In genomic region chr1:66361799-66362198, GRCm38 (mm10) we compare ENCODE assay signal across 27 mouse cellular contexts.
A peak's percentile ranks its signal among the peaks of the same experiment; 100 is the strongest.
DNase-seq lines count a peak whose midpoint lies in the region; ATAC-seq and TF ChIP-seq lines count a peak whose summit lies in the region.
"Had no signal": no experiment of that assay in that cellular context is flagged by ENCODE, and none has a peak within 500 bp of the region (broad histone marks: within the 10 kb centered on the region; RNA-seq: fewer than 3 reads in every experiment).

No protein-coding gene starts in this region.

- no peaks in the 10 kb centered on the region for H3K9me3 ChIP-seq in lung, embryonic 15.5 days
- H3K9me3 ChIP-seq in lung, postnatal 0 days (ENCODE audit: low read length), result no peaks in the 10 kb centered on the region
- H3K9me3 ChIP-seq: embryonic facial prominence, embryonic 13.5 days; embryonic facial prominence, embryonic 15.5 days; forebrain, embryonic 10.5 days; forebrain, embryonic 12.5 days; G1E had no signal

- H3K4me3 ChIP-seq in layer of hippocampus, adult 2 months, result no peak overlapping the region
- no peak overlapping the region for H3K4me3 ChIP-seq in lung, embryonic 15.5 days
- no peak overlapping the region for H3K4me3 ChIP-seq in lung, postnatal 0 days (ENCODE audit: low read depth, low read length)
- no peak overlapping the region for H3K4me3 ChIP-seq in lung, adult 2 months (replicated peaks; ENCODE audit: extremely low read depth, low read depth, low read length)
- H3K4me3 ChIP-seq: embryonic facial prominence, embryonic 13.5 days; embryonic facial prominence, embryonic 15.5 days; erythroblast, embryonic 14.5 days; forebrain, embryonic 10.5 days; forebrain, embryonic 12.5 days had no signal

- DNase-seq in layer of hippocampus, adult 2 months (ENCODE audit: low spot score in 2 of 2), result no peak
- no peak for DNase-seq in layer of hippocampus, adult 11-12 months (ENCODE audit: low spot score)
- DNase-seq in lung, postnatal 4 days, result no peak
- peak; percentile 33 for DNase-seq in lung, postnatal 0 days (ENCODE audit: low spot score)
- no peak for DNase-seq in lung, adult 2 months
- DNase-seq: adrenal gland, adult 2 months; adrenal gland, postnatal 10 days; adrenal gland, postnatal 25 days; B cell, adult 2 months; cerebellum, adult 11 months; cerebellum, adult 18-20 months; cerebellum, adult 8-10 months; cerebellum, adult 9-11 months; cerebellum, postnatal 14 days; cerebellum, postnatal 36 days; embryo, embryonic 11 days had no signal

- 68% methylated on average over 2 of the region's 2 CpGs for WGBS in lung, embryonic 15.5 days
- WGBS in lung, postnatal 0 days, result 65% methylated on average over 2 of the region's 2 CpGs
- WGBS in lung, adult 2 months, result 80% methylated on average over 2 of the region's 2 CpGs

- TF ChIP-seq POLR2A in lung, adult 2 months (IDR thresholded peaks at IDR 0.05; ENCODE audit: borderline replicate concordance, extremely low read depth, low read depth, low read length), result no peak

- TF ChIP-seq CTCF in layer of hippocampus, adult 2 months (conservative IDR thresholded peaks at IDR 0.05), result no peak
- no peak for TF ChIP-seq CTCF in lung, postnatal 0 days (IDR thresholded peaks at IDR 0.05)
- TF ChIP-seq CTCF in lung, adult 2 months (IDR thresholded peaks at IDR 0.05; ENCODE audit: insufficient read depth, low read length), result no peak

- H3K27ac ChIP-seq in layer of hippocampus, adult 2 months, result peak overlapping the region; percentile 20; the same call in 1 of the 2 replicates
- no peak overlapping the region for H3K27ac ChIP-seq in lung, embryonic 15.5 days
- no peak overlapping the region for H3K27ac ChIP-seq in lung, postnatal 0 days (ENCODE audit: low read length)
- H3K27ac ChIP-seq: embryonic facial prominence, embryonic 13.5 days; embryonic facial prominence, embryonic 15.5 days; forebrain, embryonic 10.5 days; forebrain, embryonic 12.5 days had no signal

- H3K36me3 ChIP-seq in lung, embryonic 15.5 days, result no peaks in the 10 kb centered on the region
- H3K36me3 ChIP-seq in lung, postnatal 0 days (ENCODE audit: insufficient read depth, low read length), result no peaks in the 10 kb centered on the region
- H3K36me3 ChIP-seq: embryonic facial prominence, embryonic 13.5 days; embryonic facial prominence, embryonic 15.5 days; forebrain, embryonic 10.5 days; G1E had no signal

- H3K27me3 ChIP-seq in lung, embryonic 15.5 days, result no peaks in the 10 kb centered on the region
- H3K27me3 ChIP-seq in lung, postnatal 0 days (replicated peaks; ENCODE audit: insufficient read depth, low read length), result no peaks in the 10 kb centered on the region
- H3K27me3 ChIP-seq: CH12.LX; embryonic facial prominence, embryonic 13.5 days; embryonic facial prominence, embryonic 15.5 days; forebrain, embryonic 12.5 days had no signal

- H3K4me2 ChIP-seq in lung, embryonic 15.5 days, result no peak overlapping the region
- H3K4me2 ChIP-seq in lung, postnatal 0 days (replicated peaks; ENCODE audit: low read depth, low read length), result no peak overlapping the region
- H3K4me2 ChIP-seq: embryonic facial prominence, embryonic 13.5 days; embryonic facial prominence, embryonic 15.5 days; forebrain, embryonic 12.5 days had no signal

- TF ChIP-seq EP300 in lung, postnatal 0 days (IDR thresholded peaks at IDR 0.05), result no peak

- no peak overlapping the region for H3K9ac ChIP-seq in lung, embryonic 15.5 days
- H3K9ac ChIP-seq in lung, postnatal 0 days (replicated peaks; ENCODE audit: low read depth), result no peak overlapping the region
- H3K9ac ChIP-seq: embryonic facial prominence, embryonic 13.5 days; embryonic facial prominence, embryonic 15.5 days; forebrain, embryonic 12.5 days had no signal

- no peaks in the 10 kb centered on the region for H3K4me1 ChIP-seq in lung, embryonic 15.5 days
- no peaks in the 10 kb centered on the region for H3K4me1 ChIP-seq in lung, postnatal 0 days (ENCODE audit: insufficient read depth, low read depth, low read length)
- no peaks in the 10 kb centered on the region for H3K4me1 ChIP-seq in lung, adult 2 months (ENCODE audit: control insufficient read depth, insufficient read depth, low read length)
- H3K4me1 ChIP-seq: embryonic facial prominence, embryonic 13.5 days; embryonic facial prominence, embryonic 15.5 days; forebrain, embryonic 10.5 days had no signal

- peak; percentile 65; the same call in 1 of the 2 replicates for ATAC-seq in lung, embryonic 15.5 days (ENCODE audit: borderline replicate concordance, extremely low read depth, low FRiP score, low TSS enrichment)
- no peak for ATAC-seq in lung, postnatal 0 days
- ATAC-seq: CD4-positive, CD25-positive, alpha-beta regulatory T cell, adult 4 months; forebrain, embryonic 14.5 days; forebrain, embryonic 16.5 days had no signal
